Mouse (Mus musculus) frontal cortex, adult (tissue): ENCODE measurements around the gene Fam98a.

Source experiments
- ATAC-seq: cut with Nextera tagmentation; 2 replicates; pipeline ENCODE4 v1.9.2; 2017; ENCODE audit warnings: mild to moderate bottlenecking, moderate library complexity, mixed read lengths; ENCODE audit not compliant: low TSS enrichment

Gene Fam98a

DNA sequence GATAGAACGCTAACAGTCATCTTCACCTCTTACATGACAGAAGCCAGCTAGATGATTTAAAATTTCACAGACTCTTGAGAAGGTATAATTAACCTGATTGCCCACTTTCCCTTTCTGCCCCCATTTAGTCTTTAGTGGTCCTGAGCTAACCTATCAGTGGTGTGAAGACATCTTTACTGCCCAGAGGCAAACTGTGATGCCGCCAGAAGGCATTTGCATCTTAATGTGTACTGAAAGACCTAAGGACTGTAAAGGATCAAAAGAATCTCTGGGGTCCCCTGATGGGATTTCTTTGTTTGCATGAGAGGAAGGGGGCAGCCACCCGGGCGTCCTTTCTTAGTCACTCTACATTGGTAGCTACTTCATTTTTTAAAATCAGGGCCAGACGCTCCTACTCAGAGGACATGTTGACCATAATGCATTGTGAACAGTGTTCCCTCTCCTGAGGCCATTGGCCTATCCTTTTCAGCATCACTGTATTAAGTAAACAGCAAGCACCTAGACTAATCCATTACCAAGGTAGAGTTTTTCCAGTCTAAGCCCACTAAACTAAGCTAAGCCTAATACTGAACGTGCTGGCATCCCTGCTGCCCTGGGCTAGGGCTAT, 30.4 kb downstream of the Fam98a start:
- no peak for ATAC-seq

DNA sequence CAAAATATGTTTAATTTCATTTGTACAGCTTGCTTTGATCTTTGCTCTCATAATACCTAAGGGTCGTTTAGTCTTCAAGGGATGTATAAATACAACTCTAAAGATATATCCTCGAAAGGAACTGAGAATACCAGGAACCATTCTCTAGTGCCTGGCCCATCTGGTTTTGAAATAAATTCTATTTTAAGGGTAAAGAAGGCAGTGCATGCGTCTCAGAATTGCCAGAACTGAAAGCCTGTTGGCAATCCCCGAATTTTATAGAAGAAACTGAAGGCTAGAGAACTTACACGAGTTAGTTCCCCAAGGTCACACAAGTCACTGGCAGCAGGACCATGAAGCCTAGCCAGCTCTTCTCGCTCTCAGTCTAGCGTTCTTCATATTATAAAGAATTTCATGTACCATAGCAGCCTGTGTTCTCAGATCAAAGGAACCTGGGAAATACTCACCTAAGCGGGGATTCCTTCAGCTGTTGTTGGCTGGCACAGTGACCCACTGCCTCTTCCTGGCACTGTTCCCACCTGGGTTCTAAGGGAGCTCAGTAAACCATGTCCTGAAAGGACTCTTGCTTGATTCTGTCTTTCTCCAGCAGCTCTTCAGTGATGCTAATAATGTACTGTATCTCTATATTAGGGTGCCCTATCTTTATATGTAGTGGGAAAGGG, 32.4 kb downstream of the Fam98a start:
- peak; percentile 75 for ATAC-seq

- ATAC-seq = no peak; the same call in 1 of the 2 replicates
Observed at GRCm38 (mm10) chr17:75518181-75518901, 33.4 kb downstream of the Fam98a start.

DNA sequence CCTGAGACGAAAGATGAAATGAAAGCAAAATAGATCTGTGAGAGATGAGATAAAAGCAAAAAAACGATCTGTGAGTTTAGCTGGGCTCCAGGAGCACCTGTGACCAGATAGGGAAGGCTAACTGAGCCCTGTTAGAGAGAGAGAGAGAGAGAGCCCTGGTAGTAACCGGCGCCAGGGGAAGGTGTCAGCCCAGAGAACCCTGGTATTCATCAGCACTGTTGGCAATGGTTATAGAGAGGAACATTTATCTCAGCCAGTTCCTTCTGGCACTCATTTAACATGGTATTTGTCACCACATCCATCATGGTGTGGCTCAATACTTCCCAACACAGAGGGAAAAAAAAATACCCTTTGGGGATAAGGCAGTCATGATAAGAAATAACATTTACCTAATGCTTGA, 35.2 kb downstream of the Fam98a start:
- 0 out of 2 replicates have a peak, but pooled peaks have one; percentile 52 for ATAC-seq

GRCm38 (mm10) chr17:75509257-75509656, 42.5 kb downstream of the Fam98a start:
- ATAC-seq = no peak

- ATAC-seq = no peak
Observed at GRCm38 (mm10) chr17:75506708-75507641, 44.8 kb downstream of the Fam98a start.

GRCm38 (mm10) chr17:75506097-75506675, 45.6 kb downstream of the Fam98a start:
- no peak for ATAC-seq

- no peak for ATAC-seq
Observed at GRCm38 (mm10) chr17:75505053-75505452, 46.7 kb downstream of the Fam98a start.

DNA sequence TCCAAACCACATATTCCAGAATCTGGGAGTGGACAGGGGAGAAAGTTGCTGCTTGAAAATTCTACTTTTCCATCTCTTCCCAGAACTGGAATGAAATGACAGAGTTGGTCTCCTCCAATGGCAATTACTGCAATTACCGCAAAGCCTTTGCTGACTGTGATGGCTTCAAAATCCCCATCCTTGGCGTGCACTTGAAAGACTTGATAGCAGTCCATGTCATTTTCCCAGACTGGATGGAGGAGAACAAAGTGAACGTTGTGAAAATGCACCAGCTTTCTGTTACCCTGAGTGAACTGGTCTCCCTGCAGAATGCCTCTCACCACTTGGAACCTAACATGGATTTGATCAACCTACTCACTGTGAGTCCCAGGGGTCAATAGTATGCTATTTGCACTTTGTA, 48.7 kb downstream of the Fam98a start:
- no peak for ATAC-seq

DNA sequence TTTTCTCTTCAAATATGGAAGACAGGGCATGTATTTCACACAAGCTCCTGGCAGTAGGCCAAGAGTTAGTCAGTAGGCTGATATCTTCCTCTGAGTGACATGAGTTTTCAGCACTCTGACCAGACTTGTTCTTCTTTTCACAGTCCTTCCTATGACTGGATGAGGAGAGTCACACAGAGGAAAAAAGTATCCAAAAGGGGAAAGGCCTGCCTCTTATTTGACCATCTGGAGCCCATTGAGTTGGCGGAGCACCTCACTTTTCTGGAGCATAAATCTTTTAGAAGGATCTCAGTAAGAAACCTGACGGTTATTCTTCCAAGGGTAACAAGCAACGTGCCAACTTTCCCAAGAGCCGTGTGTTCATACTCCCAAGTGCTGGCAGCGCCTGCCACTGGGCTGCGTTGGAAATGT, 53.5 kb downstream of the Fam98a start:
- peak; percentile 82 for ATAC-seq

- no peak for ATAC-seq
Observed at GRCm38 (mm10) chr17:75495213-75495612, 56.5 kb downstream of the Fam98a start.
